Mouse (Mus musculus) bone marrow macrophage, adult 2 months (primary cell): ENCODE data around the gene Nmt1. TPM values are rescaled to one million over a fixed set of nuclear protein-coding genes. Genes with fewer than 3 reads are reported as not detected.
A peak's percentile ranks its signal among the peaks of the same experiment; 100 is the strongest.

Source experiments
- H3K27ac ChIP-seq: 2 replicates; pipeline ENCODE4 v1.5.1; 2012; ENCODE audit warnings: low read depth, low read length; ENCODE audit not compliant: insufficient read depth
- H3K4me1 ChIP-seq: 2 replicates; pipeline ENCODE4 v1.6.1; 2012; ENCODE audit warnings: low read length; ENCODE audit not compliant: control insufficient read depth, insufficient read depth
- H3K4me3 ChIP-seq: 2 replicates; pipeline ENCODE4 v1.5.1; 2012; ENCODE audit warnings: mild to moderate bottlenecking, low read length, moderate library complexity; ENCODE audit not compliant: insufficient read depth
- CTCF ChIP-seq: IDR thresholded peaks from 2 replicates; pipeline ENCODE4 v1.5.1; 2012; ENCODE audit warnings: low read depth, mild to moderate bottlenecking, low read length, moderate library complexity
- POLR2A ChIP-seq: IDR thresholded peaks from 2 replicates; pipeline ENCODE4 v1.6.1; 2012; ENCODE audit warnings: mild to moderate bottlenecking, low read depth, low read length, borderline replicate concordance
- polyA plus RNA-seq: library from polyadenylated mRNA; stranded (reverse); fragments of >200 nt; gene quantifications from 2 replicates; pipeline ENCODE4 v1.2.4, GENCODE M21; 2012; ENCODE audit not compliant: missing spikeins, insufficient read depth, insufficient read length

Gene Nmt1
- polyA plus RNA-seq, 1 experiment = 82.6 TPM

GRCm38 (mm10) chr11:103113005-103113404 lies 85.0 kb downstream of the Nmt1 start:
- Histone ChIP-seq H3K27ac (no peak overlapping the region), H3K4me1 (peaks cover 10% of the 10 kb centered on the region), H3K4me3 (no peak overlapping the region)
- TF ChIP-seq CTCF (no peak), POLR2A (no peak)

GRCm38 (mm10) chr11:103113771-103114170 lies 85.8 kb downstream of the Nmt1 start:
- H3K27ac ChIP-seq = no peak overlapping the region
- peaks cover 13% of the 10 kb centered on the region for H3K4me1 ChIP-seq
- no peak overlapping the region for H3K4me3 ChIP-seq

GRCm38 (mm10) chr11:103114270-103114943 lies 86.4 kb downstream of the Nmt1 start:
- Histone ChIP-seq H3K27ac (peak overlapping the region; percentile 96), H3K4me1 (peaks cover 11% of the 10 kb centered on the region)
- TF ChIP-seq CTCF (no peak), POLR2A (no peak)

More at GRCm38 (mm10) chr11:103113771-103114170, 85.8 kb downstream of the Nmt1 start:
- TF ChIP-seq POLR2A = no peak
- TF ChIP-seq CTCF = no peak

GRCm38 (mm10) chr11:103115163-103116007 lies 87.4 kb downstream of the Nmt1 start:
- no peak for TF ChIP-seq CTCF
- no peak; the same call in 1 of the 2 replicates for TF ChIP-seq POLR2A
- peaks cover 11% of the 10 kb centered on the region for H3K4me1 ChIP-seq

More at GRCm38 (mm10) chr11:103114270-103114943, 86.4 kb downstream of the Nmt1 start:
- H3K4me3 ChIP-seq = peak overlapping the region; percentile 97

GRCm38 (mm10) chr11:103116008-103116818 lies 88.2 kb downstream of the Nmt1 start, which contains the start of gene Hexim1:
Hexim1 (plus strand) TSS chr11:103116231.
- TF ChIP-seq CTCF = no peak
- peak; percentile 99 for TF ChIP-seq POLR2A
- Histone ChIP-seq H3K4me3 (peak within 1 kb of the TSS; percentile 97), H3K4me1 (peaks cover 11% of the 10 kb centered on the region), H3K27ac (peak within 1 kb of the TSS; percentile 96)

More at GRCm38 (mm10) chr11:103115163-103116007, 87.4 kb downstream of the Nmt1 start:
- peak overlapping the region; percentile 96 for H3K27ac ChIP-seq
- H3K4me3 ChIP-seq = peak overlapping the region; percentile 97

- Histone ChIP-seq H3K4me3 (peak overlapping the region; percentile 68), H3K27ac (peak overlapping the region; percentile 60), H3K4me1 (peaks cover 11% of the 10 kb centered on the region)
- TF ChIP-seq POLR2A = no peak
- peak; percentile 43 for TF ChIP-seq CTCF
Measured at GRCm38 (mm10) chr11:103116959-103117590, 89.1 kb downstream of the Nmt1 start.

- peak overlapping the region; percentile 60 for H3K27ac ChIP-seq
Measured at GRCm38 (mm10) chr11:103117591-103118009, 89.6 kb downstream of the Nmt1 start.

More at GRCm38 (mm10) chr11:103117591-103118009, 89.6 kb downstream of the Nmt1 start:
- Histone ChIP-seq H3K4me1 (peaks cover 11% of the 10 kb centered on the region), H3K4me3 (peak overlapping the region; percentile 68)
- TF ChIP-seq CTCF (no peak), POLR2A (no peak)

Other genes starting within 250 kb of the Nmt1 start
- not detected in 2 replicates for gene Gjc1, start 208.5 kb upstream of the Nmt1 start, polyA plus RNA-seq
- gene Higd1b, start 192.3 kb upstream of the Nmt1 start, polyA plus RNA-seq = not detected in 2 replicates
- gene Eftud2, start 147.2 kb upstream of the Nmt1 start, polyA plus RNA-seq = 40.2 and 57.1 TPM in 2 replicates
- gene Ccdc103, start 147.0 kb upstream of the Nmt1 start, polyA plus RNA-seq = not detected in 2 replicates
- not detected in 2 replicates for gene Fam187a, start 143.0 kb upstream of the Nmt1 start, polyA plus RNA-seq
- not detected in 2 replicates for gene Gfap, start 127.3 kb upstream of the Nmt1 start, polyA plus RNA-seq
- gene Kif18b, start 103.1 kb upstream of the Nmt1 start, polyA plus RNA-seq = 10.9 and 11.9 TPM in 2 replicates
- gene C1ql1, start 81.5 kb upstream of the Nmt1 start, polyA plus RNA-seq = not detected in 2 replicates
- gene Dcakd, start 143 bp downstream of the Nmt1 start, polyA plus RNA-seq = 40.9 and 43.2 TPM in 2 replicates
- gene Plcd3, start 73.5 kb downstream of the Nmt1 start, polyA plus RNA-seq = 1.7 and 2.3 TPM in 2 replicates
- gene Acbd4, start 73.5 kb downstream of the Nmt1 start, polyA plus RNA-seq = 27.4 and 30.4 TPM in 2 replicates
- 43.7 and 44.3 TPM in 2 replicates for gene Hexim1, start 88.0 kb downstream of the Nmt1 start, polyA plus RNA-seq
- gene Hexim2, start 104.2 kb downstream of the Nmt1 start, polyA plus RNA-seq = 3.1 and 3.6 TPM in 2 replicates
- 216 and 241 TPM in 2 replicates for gene Fmnl1, start 142.9 kb downstream of the Nmt1 start, polyA plus RNA-seq
- not detected in 2 replicates for gene 1700023F06Rik, start 180.4 kb downstream of the Nmt1 start, polyA plus RNA-seq
- gene Spata32, start 190.2 kb downstream of the Nmt1 start, polyA plus RNA-seq = not detected in 2 replicates
- 17.9 and 18.7 TPM in 2 replicates for gene Map3k14, start 239.3 kb downstream of the Nmt1 start, polyA plus RNA-seq